Mouse (Mus musculus) thymus, adult 2 months (tissue): Measurements from ENCODE around the gene Olfr701. TPM values are rescaled to one million over a fixed set of nuclear protein-coding genes. Genes with fewer than 3 reads are reported as not detected.

Experiments used
- DNase-seq: peaks from one replicate; pipeline ENCODE4 v3.0.0; 2021
- H3K27ac ChIP-seq: fragments of 200-500 bp; 2 replicates; pipeline ENCODE4 v1.5.1; 2012; ENCODE audit warnings: low read length, control low read depth; ENCODE audit not compliant: control insufficient read depth, insufficient read depth
- H3K27me3 ChIP-seq: fragments of 200-500 bp; 2 replicates; pipeline ENCODE4 v1.6.1; 2012; ENCODE audit warnings: mild to moderate bottlenecking, low read length, moderate library complexity, mixed read lengths; ENCODE audit not compliant: control insufficient read depth, insufficient read depth
- H3K36me3 ChIP-seq: fragments of 200-500 bp; 2 replicates; pipeline ENCODE4 v1.6.1; 2012; ENCODE audit warnings: mild to moderate bottlenecking, low read length, moderate library complexity; ENCODE audit not compliant: control insufficient read depth, insufficient read depth
- H3K4me1 ChIP-seq: fragments of 200-500 bp; replicated peaks from 2 replicates; pipeline ENCODE4 v1.6.1; 2012; ENCODE audit warnings: low read length; ENCODE audit not compliant: control insufficient read depth, insufficient read depth
- H3K4me3 ChIP-seq: fragments of 200-500 bp; 2 replicates; pipeline ENCODE4 v1.5.1; 2012; ENCODE audit warnings: mild to moderate bottlenecking, low read length, control low read depth, moderate library complexity; ENCODE audit not compliant: control insufficient read depth, insufficient read depth
- CTCF ChIP-seq: fragments of 200-500 bp; IDR thresholded peaks from 2 replicates; pipeline ENCODE4 v1.5.1; 2012; ENCODE audit warnings: mild to moderate bottlenecking, control low read depth, low read length, moderate library complexity, borderline replicate concordance; ENCODE audit not compliant: control insufficient read depth, poor library complexity, insufficient read depth; ENCODE audit errors: extremely low read depth
- POLR2A ChIP-seq: fragments of 200-500 bp; IDR thresholded peaks from 2 replicates; pipeline ENCODE4 v1.6.1; 2012; ENCODE audit warnings: mild to moderate bottlenecking, low read length, control low read depth, moderate library complexity; ENCODE audit not compliant: control insufficient read depth, poor library complexity, insufficient read depth; ENCODE audit errors: extremely low read depth
- WGBS: fragments of 180-500 bp; shearing (Covaris S2); methylation state at CpG from one replicate; pipeline ENCODE4 v1.1.7; 2018; 5-methylcytosine and 5-hydroxymethylcytosine counted together
- polyA plus RNA-seq: library from polyadenylated mRNA; depleted of rRNA; stranded (reverse); fragments of >200 nt; gene quantifications from 2 replicates; pipeline ENCODE4 v1.2.3, GENCODE M21; 2012; rRNA removed

Olfr701 gene
- polyA plus RNA-seq, 1 experiment = not detected

DNA sequence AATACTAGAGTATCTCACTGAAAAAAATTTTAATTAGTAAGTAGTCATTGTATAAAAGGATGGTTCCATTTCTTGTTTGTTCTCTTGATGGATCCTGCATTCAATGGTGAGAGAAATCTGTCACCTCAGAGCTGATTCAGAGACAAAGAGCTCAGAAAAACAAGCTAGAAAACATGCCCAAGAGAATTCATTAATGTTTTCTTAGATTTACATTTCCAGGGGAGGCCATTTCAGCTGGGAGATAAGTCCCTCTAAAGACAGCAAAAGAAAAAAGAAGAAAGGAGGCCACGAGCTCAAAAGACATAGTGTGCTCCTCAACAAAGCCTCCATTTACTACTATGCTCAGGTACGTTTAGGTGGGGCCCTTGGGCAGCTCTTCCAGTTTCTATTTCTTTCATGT, 29.1 kb downstream of the Olfr701 start, which contains the start of gene Olfr703:
TSS of gene Olfr703 (plus strand) at position 301 of the 400 bp plus-strand sequence.
- Histone ChIP-seq H3K27me3 (no peaks in the 10 kb centered on the region), H3K36me3 (no peaks in the 10 kb centered on the region), H3K27ac (no peak within 1 kb of the TSS), H3K4me3 (no peak within 1 kb of the TSS), H3K4me1 (no peaks in the 10 kb centered on the region)
- no peak for DNase-seq
- TF ChIP-seq CTCF (no peak), POLR2A (no peak)
- 78% methylated on average over 2 of the region's 2 CpGs for WGBS

DNA sequence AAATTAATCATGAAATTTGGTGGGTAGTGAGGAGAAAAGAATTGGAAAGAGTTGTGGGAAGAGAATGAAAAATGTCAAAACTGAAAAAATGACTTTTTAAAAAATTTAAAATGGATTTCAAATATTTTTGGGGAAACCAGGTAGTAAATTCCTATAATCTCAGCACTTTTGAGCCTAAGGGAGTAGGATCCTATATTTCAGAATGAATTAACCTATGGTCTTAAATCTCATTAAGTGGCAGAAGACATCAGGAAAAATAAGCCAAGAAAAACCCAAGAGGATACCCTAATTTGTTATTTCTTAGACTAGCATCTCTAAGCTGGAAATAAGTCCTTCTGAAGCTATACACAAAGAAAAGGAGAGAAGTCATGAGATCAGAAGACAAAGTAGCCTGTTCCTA, 49.0 kb downstream of the Olfr701 start, which contains the start of gene Olfr704:
TSS of gene Olfr704 (plus strand) at position 301 of the 400 bp plus-strand sequence.
- H3K4me3 ChIP-seq = no peak within 1 kb of the TSS
- TF ChIP-seq CTCF (no peak), POLR2A (no peak)
- H3K4me1 ChIP-seq = no peaks in the 10 kb centered on the region
- H3K27me3 ChIP-seq = no peaks in the 10 kb centered on the region
- no peak for DNase-seq
- no peaks in the 10 kb centered on the region for H3K36me3 ChIP-seq
- H3K27ac ChIP-seq = no peak within 1 kb of the TSS

Other genes with a start within 250 kb of the Olfr701 start
- not detected in 2 replicates for gene Olfr693, start 133.5 kb upstream of the Olfr701 start, polyA plus RNA-seq
- gene Olfr694, start 122.3 kb upstream of the Olfr701 start, polyA plus RNA-seq = not detected in 2 replicates
- gene Olfr695, start 97.7 kb upstream of the Olfr701 start, polyA plus RNA-seq = not detected in 2 replicates
- gene Olfr697, start 71.7 kb upstream of the Olfr701 start, polyA plus RNA-seq = not detected in 2 replicates
- not detected in 2 replicates for gene Olfr698, start 58.7 kb upstream of the Olfr701 start, polyA plus RNA-seq
- gene Olfr699, start 20.9 kb upstream of the Olfr701 start, polyA plus RNA-seq = not detected in 2 replicates
- not detected in 2 replicates for gene Olfr700, start 5.3 kb upstream of the Olfr701 start, polyA plus RNA-seq
- gene Olfr702, start 19.8 kb downstream of the Olfr701 start, polyA plus RNA-seq = not detected in 2 replicates
- not detected in 2 replicates for gene Olfr703, start 29.2 kb downstream of the Olfr701 start, polyA plus RNA-seq
- gene Olfr704, start 49.1 kb downstream of the Olfr701 start, polyA plus RNA-seq = not detected in 2 replicates
- gene Olfr705, start 62.8 kb downstream of the Olfr701 start, polyA plus RNA-seq = not detected in 2 replicates
- not detected in 2 replicates for gene Olfr706, start 74.0 kb downstream of the Olfr701 start, polyA plus RNA-seq
- gene Olfr707, start 87.1 kb downstream of the Olfr701 start, polyA plus RNA-seq = not detected in 2 replicates
- gene Olfr1532-ps1, start 93.9 kb downstream of the Olfr701 start, polyA plus RNA-seq = not detected in 2 replicates
- gene Olfr709-ps1, start 118.1 kb downstream of the Olfr701 start, polyA plus RNA-seq = not detected in 2 replicates
- gene Olfr710, start 134.2 kb downstream of the Olfr701 start, polyA plus RNA-seq = not detected in 2 replicates
- gene Olfr6, start 149.8 kb downstream of the Olfr701 start, polyA plus RNA-seq = not detected in 2 replicates
- not detected in 2 replicates for gene Olfr711, start 161.3 kb downstream of the Olfr701 start, polyA plus RNA-seq
- gene Olfr2, start 191.9 kb downstream of the Olfr701 start, polyA plus RNA-seq = not detected in 2 replicates
- not detected in 2 replicates for gene Olfr713, start 217.0 kb downstream of the Olfr701 start, polyA plus RNA-seq